Mouse (Mus musculus) T-helper 1 cell (primary cell): ENCODE measurements around the gene Ormdl3.

Experiments
- in situ Hi-C: fragments of 300-600 bp; cut with MboI, MseI; formaldehyde crosslinking; loops from one replicate; pipeline ENCODE4 v1.15.1; 2025; ENCODE audit warnings: high pct_unique_total_duplicates

The Ormdl3 gene

GRCm38 (mm10) chr11:98589306-98589705 lies 2.1 kb upstream of the Ormdl3 start:
- in situ Hi-C loops = no loop called here

GRCm38 (mm10) chr11:98588833-98589281 lies 1.7 kb upstream of the Ormdl3 start:
- in situ Hi-C loops = no loop called here

- in situ Hi-C loops = no loop called here
These were observed 747 bp upstream of the Ormdl3 start for GRCm38 (mm10) chr11:98587684-98588546.

DNA sequence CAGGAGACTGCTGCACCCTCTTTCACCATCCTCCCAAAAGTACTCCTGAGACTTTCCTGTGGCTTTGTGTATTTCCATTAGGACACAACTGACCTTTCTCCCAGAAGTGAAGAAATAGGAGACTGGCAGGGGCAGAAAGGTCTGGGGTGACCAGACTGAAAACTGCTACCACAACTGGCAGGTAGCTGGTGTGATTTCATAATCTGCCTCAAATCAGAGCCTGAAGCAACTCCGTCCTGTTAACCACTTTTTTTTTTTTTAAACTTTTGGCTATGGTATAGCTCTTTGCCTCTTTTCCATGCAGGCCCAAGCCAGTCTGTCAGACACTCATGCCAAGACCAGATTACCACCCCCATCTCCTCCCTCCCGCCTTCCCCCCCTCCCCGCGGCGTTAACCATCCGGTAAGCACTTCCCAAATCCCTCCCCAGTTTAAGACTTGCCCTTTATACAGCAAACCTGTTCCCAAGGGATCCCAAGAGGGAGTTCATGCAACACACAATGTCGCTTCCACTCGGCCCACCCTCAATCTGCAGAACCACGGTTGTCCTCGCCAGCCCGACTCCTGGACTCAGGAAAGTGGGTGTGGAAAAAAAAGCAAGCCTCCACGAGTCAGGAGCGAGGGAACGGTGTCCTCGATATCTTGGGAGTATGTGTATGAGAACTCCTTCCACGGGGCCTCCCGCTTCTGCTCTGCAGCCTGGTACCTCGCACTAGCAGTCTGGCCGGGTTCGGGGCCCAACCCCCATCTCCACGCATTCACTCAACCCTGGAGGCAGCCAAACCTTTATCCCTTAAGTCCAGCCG lies 879 bp downstream of the Ormdl3 start:
- in situ Hi-C loops = no loop called here

DNA sequence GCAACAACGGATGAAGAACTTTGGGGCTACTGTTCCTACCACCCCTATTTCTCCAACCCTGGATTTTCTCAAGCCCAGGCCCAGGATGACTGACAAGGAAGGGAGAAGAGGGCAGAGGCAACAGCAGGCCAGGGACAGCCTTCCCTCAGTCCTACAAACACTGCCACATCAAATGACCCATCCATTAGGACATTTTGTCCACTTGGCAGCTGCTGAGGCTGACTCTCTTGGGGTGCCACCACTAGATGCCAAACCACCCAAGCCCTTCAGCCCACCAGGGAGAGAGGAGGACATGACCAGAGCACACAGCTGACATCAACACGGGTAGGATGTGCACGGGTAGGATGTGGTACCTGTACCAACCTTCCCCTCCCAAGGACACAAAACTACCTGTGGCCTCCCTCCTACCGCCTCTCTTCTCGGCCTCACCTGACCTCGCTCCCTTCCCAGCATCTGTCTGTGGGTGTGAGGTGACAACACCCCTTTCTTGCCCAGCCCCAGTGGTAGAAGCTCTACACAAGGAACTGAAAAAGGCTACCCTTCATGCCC lies 2.5 kb downstream of the Ormdl3 start:
- in situ Hi-C loops = no loop called here

DNA sequence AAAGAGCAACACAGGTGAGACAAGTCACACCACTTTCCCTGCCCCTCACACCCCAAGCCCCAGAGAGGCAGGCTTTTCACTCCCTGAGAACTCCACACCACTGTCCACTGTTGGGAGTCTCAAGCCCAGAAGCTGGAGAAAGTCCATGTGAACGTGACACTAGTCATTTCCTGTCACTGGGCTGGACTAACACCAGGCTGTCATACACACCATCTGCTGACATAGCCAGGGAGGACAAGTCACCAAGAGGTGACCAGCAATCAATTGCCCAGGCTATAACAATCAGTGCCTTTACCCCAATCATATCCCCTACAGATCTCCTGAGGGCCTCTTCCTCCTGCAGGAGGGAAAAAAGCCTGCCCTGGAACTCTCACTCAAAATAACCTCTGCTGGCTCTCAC lies 3.0 kb downstream of the Ormdl3 start:
- in situ Hi-C loops = no loop called here

- in situ Hi-C loops = no loop called here
These were observed 3.6 kb downstream of the Ormdl3 start for GRCm38 (mm10) chr11:98583571-98583970.

- in situ Hi-C loops = no loop called here
These were observed 4.0 kb downstream of the Ormdl3 start for GRCm38 (mm10) chr11:98583265-98583552.

- in situ Hi-C loops = no loop called here
These were observed 4.5 kb downstream of the Ormdl3 start for GRCm38 (mm10) chr11:98582551-98583264.

DNA sequence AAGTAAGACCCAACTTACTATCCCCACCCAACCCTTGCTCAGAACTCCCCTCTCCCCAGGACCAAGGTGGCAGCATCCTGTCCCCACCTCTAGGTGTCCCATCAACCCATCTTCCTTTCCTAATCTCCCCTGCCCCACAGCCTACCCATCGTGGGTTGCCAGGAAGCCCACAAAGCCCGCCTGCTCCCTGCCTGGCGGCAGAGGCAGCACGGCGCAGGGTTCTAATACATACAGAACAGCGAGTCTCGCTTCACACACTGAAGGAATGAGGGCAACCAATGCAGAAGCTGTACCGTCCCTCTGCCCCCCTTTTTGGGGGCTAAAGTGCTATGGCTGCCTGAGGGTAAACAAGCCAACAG lies 5.2 kb downstream of the Ormdl3 start:
- in situ Hi-C loops = no loop called here

- in situ Hi-C loops = no loop called here
These were observed 5.7 kb downstream of the Ormdl3 start for GRCm38 (mm10) chr11:98581286-98582029.

DNA sequence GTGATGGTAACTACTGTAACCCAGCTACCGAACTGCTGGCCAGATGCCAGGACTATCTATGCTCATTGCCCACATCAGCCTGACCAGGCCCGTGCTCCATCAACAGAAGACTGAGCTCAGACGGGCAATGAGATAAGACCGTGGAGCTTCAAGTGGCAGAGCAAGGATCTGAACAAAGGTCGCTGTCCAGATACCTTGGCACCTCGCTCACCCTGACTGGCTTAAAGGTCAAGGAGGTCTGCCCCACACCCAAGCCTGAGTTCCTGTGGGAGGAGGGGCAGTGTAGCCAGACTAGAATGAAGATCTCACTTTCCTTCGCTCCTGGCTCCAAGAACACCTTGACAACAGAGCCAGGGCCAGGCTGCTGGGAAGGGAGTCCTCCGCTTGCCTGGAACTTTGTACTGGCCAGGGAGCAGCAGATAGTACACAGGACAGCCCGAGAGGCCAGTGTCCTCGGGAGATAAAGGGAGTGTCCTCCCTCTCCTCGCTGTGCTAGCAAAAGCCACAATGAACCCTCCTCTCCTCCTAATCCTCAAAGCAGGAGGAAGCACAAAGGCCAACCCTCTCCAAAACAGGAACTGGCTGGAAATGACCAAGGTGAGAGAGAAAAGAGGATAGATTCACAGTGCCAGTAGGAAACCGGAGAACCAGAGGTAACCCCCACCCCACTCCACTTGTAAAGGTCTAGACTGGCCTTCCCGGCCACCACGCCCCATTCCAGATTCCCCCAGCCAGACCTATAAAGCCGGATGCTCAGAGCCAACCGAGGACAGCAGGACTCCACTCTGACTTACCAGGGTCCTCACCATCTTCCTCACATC lies 6.7 kb downstream of the Ormdl3 start:
- in situ Hi-C loops = no loop called here

GRCm38 (mm10) chr11:98577776-98578175 lies 9.4 kb downstream of the Ormdl3 start:
- in situ Hi-C loops = no loop called here

GRCm38 (mm10) chr11:98569461-98569860 lies 17.7 kb downstream of the Ormdl3 start:
- in situ Hi-C loops = no loop called here

GRCm38 (mm10) chr11:98568326-98568725 lies 18.8 kb downstream of the Ormdl3 start:
- in situ Hi-C loops = no loop called here

DNA sequence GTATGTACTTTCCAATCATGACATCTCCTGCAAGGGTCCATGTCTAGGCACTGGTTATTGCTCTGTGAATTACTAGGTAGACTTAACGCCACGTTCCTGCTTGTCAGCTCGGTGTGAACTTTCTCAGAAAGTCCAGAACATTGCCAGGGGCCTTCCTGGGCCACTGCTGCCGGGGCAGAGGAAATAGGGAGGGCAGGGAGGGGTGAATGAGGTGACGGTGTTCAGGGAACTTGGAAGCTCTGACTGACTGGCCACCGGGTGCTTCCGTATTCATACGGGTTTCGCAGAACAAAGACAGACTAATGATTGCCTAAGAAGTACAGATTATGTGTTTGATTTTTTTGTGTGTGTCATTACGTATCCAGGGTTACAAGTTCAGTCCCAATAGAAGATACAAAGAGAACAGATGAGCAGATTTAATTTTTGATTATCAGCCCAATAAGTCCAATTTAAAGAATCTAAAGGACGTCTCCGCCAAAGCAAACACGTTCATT lies 23.2 kb downstream of the Ormdl3 start:
- in situ Hi-C loops = no loop called here

DNA sequence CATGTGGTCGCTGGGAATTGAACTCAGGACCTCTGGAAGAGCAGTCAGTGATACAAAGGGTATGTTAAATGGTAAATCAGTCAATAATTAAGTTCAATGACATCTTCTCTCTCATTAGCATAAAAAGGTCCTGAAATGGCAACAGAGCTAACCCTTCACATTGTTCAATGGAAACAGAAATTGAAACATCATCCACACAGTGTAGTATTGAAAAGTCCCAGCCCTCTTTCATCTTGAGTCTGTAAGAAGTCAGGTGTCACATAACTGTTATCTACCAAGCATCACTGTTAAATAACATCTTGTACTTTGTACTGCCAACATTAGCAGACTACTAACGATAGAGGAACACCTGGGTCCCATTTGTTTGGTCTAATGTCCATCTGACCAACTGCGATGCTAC lies 24.1 kb downstream of the Ormdl3 start:
- in situ Hi-C loops = no loop called here

GRCm38 (mm10) chr11:98560942-98561341 lies 26.2 kb downstream of the Ormdl3 start:
- in situ Hi-C loops = no loop called here

DNA sequence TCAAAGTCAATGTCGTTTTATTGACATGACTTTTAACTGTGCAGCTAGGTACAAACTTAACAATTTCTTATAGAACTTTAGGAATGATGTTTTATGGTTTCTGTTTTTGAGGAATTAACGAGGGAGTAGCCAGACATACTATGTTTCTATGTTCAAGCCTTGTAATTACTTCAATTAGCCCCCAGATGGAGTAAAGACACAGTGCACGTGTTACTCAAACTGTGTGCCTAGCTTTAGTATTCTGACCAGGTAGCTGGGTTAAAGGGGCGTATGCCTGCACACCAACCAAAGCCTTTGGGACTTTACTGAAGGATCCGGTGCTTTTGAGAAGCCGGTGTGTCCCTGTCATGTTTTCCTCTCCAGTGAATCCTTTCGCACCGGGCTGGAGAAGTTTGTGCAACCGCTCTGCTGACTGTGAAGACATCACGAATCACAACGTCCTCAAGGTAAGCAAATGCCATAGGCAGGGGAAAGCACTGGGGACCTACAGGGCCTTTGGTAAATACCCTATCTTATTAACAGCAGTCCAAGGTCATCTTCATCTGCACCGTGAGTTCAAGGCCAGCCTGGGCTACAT lies 32.0 kb downstream of the Ormdl3 start:
- in situ Hi-C loops = loop anchor here (5.0 kb wide), 1 partner anchor 92 kb away; the partner anchor contains the start of gene Gsdma2

- in situ Hi-C loops = no loop called here
These were observed 33.2 kb downstream of the Ormdl3 start for GRCm38 (mm10) chr11:98553966-98554365.
